Mouse (Mus musculus): ENCODE data around the gene Kif1b. TPM values are rescaled to one million over a fixed set of nuclear protein-coding genes. Genes with fewer than 3 reads are reported as not detected.

The Kif1b gene
- polyA plus RNA-seq (2017; shearing (Covaris generic)): 9.0 TPM

GRCm38 (mm10) chr4:149307596-149308490 is at the start of gene Kif1b:
Gene Kif1b, minus strand, starts transcription at chr4:149307693.

DNA sequence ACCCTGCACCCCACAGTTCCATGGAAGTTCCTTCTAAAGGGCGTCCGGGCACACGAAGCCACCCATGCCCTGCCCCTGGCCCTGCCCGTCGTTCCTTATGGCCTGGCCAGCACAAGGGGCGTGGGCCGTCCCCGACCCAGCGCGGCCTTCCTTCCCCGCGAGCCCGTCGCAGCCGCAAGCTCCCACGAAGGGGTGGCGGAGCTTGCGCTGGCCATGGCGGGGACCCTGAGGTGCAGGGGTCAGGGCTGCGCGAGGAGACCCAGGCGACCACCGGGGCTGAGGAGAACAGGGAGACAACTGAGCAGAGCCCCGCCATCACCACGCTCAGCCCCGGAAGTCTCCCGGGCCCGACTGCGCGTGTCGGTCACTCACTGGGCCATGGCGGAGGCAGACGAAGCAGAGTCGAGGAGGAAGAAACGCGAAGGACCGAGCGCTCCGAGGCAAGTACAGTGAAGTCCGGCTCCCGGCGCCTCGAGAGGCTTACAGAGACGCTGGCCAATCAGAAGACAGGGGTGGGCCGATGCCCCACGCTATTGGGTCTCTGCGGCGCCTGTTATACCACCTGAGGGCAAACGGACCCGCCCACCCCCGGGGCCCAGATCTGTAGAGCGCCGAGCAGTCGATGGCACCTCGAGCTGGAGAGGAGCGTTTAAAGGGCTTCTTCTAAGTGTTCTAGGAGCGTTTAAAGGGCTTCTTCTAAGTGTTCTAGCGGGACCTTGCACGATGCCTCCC is 141.1 kb downstream of the Kif1b start, which contains the start of gene Pgd:
Gene Pgd, minus strand, starts transcription at position 557 of the 732 bp plus-strand sequence.

GRCm38 (mm10) chr4:149136982-149137770 is 170.3 kb downstream of the Kif1b start, which contains the start of gene Cenps:
Gene Cenps, minus strand, starts transcription at chr4:149137629.

GRCm38 (mm10) chr4:149126663-149127062 is 180.8 kb downstream of the Kif1b start, which contains the start of gene Cort:
Gene Cort, minus strand, starts transcription at chr4:149126763.

Other genes starting within 250 kb of the Kif1b start
- gene Pex14, start 207.8 kb downstream of the Kif1b start, polyA plus RNA-seq (2017; shearing (Covaris generic)): 35.8 TPM
- gene Dffa, start 203.5 kb downstream of the Kif1b start, polyA plus RNA-seq (2017; shearing (Covaris generic)): 42.1 TPM
- not detected for gene Cort, start 180.9 kb downstream of the Kif1b start, polyA plus RNA-seq (2017; shearing (Covaris generic))
- gene Cenps, start 170.1 kb downstream of the Kif1b start, polyA plus RNA-seq (2017; shearing (Covaris generic)): 3.6 TPM
- 79.9 TPM for gene Pgd, start 140.9 kb downstream of the Kif1b start, polyA plus RNA-seq (2017; shearing (Covaris generic))
- 22.1 TPM for gene Ube4b, start 119.1 kb upstream of the Kif1b start, polyA plus RNA-seq (2017; shearing (Covaris generic))
- gene Rbp7, start 147.3 kb upstream of the Kif1b start, polyA plus RNA-seq (2017; shearing (Covaris generic)): not detected
- gene Tmem274, start 169.7 kb upstream of the Kif1b start, polyA plus RNA-seq (2017; shearing (Covaris generic)): 0.46 TPM
- gene Nmnat1, start 177.5 kb upstream of the Kif1b start, polyA plus RNA-seq (2017; shearing (Covaris generic)): 8.3 TPM
- gene Lzic, start 177.5 kb upstream of the Kif1b start, polyA plus RNA-seq (2017; shearing (Covaris generic)): 40.3 TPM
- gene Ctnnbip1, start 210.5 kb upstream of the Kif1b start, polyA plus RNA-seq (2017; shearing (Covaris generic)): 0.19 TPM